ENCODE assay signal across 30 mouse cellular contexts in the genomic region with DNA sequence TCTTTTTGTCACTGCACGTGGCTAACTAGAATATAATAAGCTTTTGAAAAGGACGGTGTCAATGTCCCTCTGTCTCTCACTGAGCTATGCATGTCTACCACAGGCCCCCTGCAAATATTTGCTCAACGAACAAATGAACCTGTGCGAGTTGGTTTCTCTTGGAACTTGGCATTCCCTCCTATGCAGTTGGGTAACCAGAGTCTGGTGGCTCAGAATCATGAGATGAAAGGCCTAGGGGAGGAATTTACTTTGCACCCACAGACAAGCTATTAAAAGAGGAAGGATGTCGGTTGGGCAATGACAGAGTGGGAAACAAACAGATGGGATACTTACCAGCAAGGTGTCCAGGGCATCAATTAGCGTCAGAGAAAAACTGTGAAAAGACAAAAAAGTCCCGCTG. TPM values are rescaled to one million over a fixed set of nuclear protein-coding genes. Genes with fewer than 3 reads are reported as not detected.
DNase-seq lines count a peak whose midpoint lies in the region; ATAC-seq lines count a peak whose summit lies in the region.
"Had no signal": no experiment of that assay in that cellular context is flagged by ENCODE, and none has a peak within 500 bp of the region (broad histone marks: within the 10 kb centered on the region; RNA-seq: fewer than 3 reads in every experiment).

No protein-coding gene starts in this region.

- H3K36me3 ChIP-seq in liver, embryonic 15.5 days (replicated peaks), result 0 out of 2 replicates have a peak, but pooled peaks cover 8% of the 10 kb centered on the region

- H3K4me2 ChIP-seq in liver, embryonic 15.5 days, result no peak overlapping the region
- H3K4me2 ChIP-seq: embryonic facial prominence, embryonic 15.5 days; hindbrain, embryonic 13.5 days had no signal

- peak; percentile 19; the same call in 1 of the 2 replicates for ATAC-seq in liver, embryonic 15.5 days (ENCODE audit: insufficient read depth)
- peak; percentile 69 for ATAC-seq in granulocyte monocyte progenitor cell, adult 5-6 weeks (replicated peaks; ENCODE audit: poor library complexity, severe bottlenecking)
- ATAC-seq: forebrain, embryonic 16.5 days; hindbrain, postnatal 0 days had no signal

- H3K4me3 ChIP-seq in liver, embryonic 15.5 days (replicated peaks), result no peak overlapping the region
- H3K4me3 ChIP-seq: embryonic facial prominence, embryonic 15.5 days; erythroblast, embryonic 14.5 days; heart, embryonic 10.5 days; hindbrain, embryonic 13.5 days had no signal

- H3K9me3 ChIP-seq in liver, embryonic 15.5 days (replicated peaks), result no peaks in the 10 kb centered on the region
- H3K9me3 ChIP-seq: embryonic facial prominence, embryonic 15.5 days; heart, embryonic 10.5 days; hindbrain, embryonic 13.5 days had no signal

- peaks cover 27% of the 10 kb centered on the region for H3K4me1 ChIP-seq in liver, embryonic 15.5 days (replicated peaks)

- H3K9ac ChIP-seq in liver, embryonic 15.5 days, result no peak overlapping the region
- H3K9ac ChIP-seq: embryonic facial prominence, embryonic 15.5 days; hindbrain, embryonic 13.5 days had no signal

- no peak overlapping the region for H3K27ac ChIP-seq in liver, embryonic 15.5 days (replicated peaks)
- H3K27ac ChIP-seq: embryonic facial prominence, embryonic 15.5 days; heart, embryonic 10.5 days; hindbrain, embryonic 13.5 days; hindbrain, postnatal 0 days had no signal

- DNase-seq in liver (no peak), 416B (ENCODE audit: low read depth) (peak; percentile 44)
- peak; percentile 31 for DNase-seq in brain, adult 2 months (ENCODE audit: low read depth, low spot score)
- no peak for DNase-seq in adrenal gland, adult 8-10 months
- no peak for DNase-seq in right cerebral cortex, adult 2 months (ENCODE audit: low spot score in 2 of 2)
- DNase-seq in frontal cortex, adult 2 months (ENCODE audit: extremely low spot score in 1 of 2, low spot score in 1 of 2), result no peak
- DNase-seq: adrenal gland, adult 2 months; adrenal gland, postnatal 36 days; cerebellum, adult 11-12 months; cerebellum, adult 9-10 months; cerebellum, postnatal 36 days; embryo, embryonic 11 days; gastrocnemius, postnatal 14 days; heart, adult 11 months; heart, postnatal 10 days; heart, postnatal 4 days had no signal

- no peaks in the 10 kb centered on the region for H3K27me3 ChIP-seq in liver, embryonic 15.5 days
- H3K27me3 ChIP-seq: embryonic facial prominence, embryonic 15.5 days; hindbrain, embryonic 13.5 days had no signal

- WGBS in liver, embryonic 15.5 days (ENCODE audit: insufficient replicate concordance), result 54% methylated on average over 7 of the region's 7 CpGs

RNA-seq across cellular contexts. Expression of a gene that starts 3.0 kb away (rescaled TPM):
- polyA plus RNA-seq in liver, embryonic 15.5 days (2015; fragmentation: Nextera tagmentation; extraction: Ambion mirVana), result 27.6 and 31.9 TPM in 2 replicates
- 74.9 and 81.9 TPM in 2 replicates for total RNA-seq in granulocyte monocyte progenitor cell, adult 5-6 weeks (2014; fragmentation: Nextera tagmentation)
- 71.6 and 73.7 TPM in 2 replicates for total RNA-seq in granulocyte monocyte progenitor cell, adult 5-6 weeks (2017)
- 10 to 100 TPM; 41.1 to 65.1 (median 54.5) TPM for total RNA-seq in adrenal gland, adult 8-10 months (2022)
- polyA plus RNA-seq in frontal cortex, adult 2 months (2012; rRNA removed), result 38.4 and 39.6 TPM in 2 replicates

RNA-seq across cellular contexts. Expression of a gene that starts 9.4 kb away (rescaled TPM):
- not detected in 2 replicates for polyA plus RNA-seq in liver, embryonic 15.5 days (2015; fragmentation: Nextera tagmentation; extraction: Ambion mirVana)
- total RNA-seq in granulocyte monocyte progenitor cell, adult 5-6 weeks (2014; fragmentation: Nextera tagmentation), result not detected in 2 replicates
- total RNA-seq in granulocyte monocyte progenitor cell, adult 5-6 weeks (2017), result not detected in 2 replicates
- not detected for total RNA-seq in adrenal gland, adult 8-10 months (2022)
- polyA plus RNA-seq in frontal cortex, adult 2 months (2012; rRNA removed), result not detected in 2 replicates
- total RNA-seq: adrenal gland, adult 2 months; adrenal gland, postnatal 36 days; ES-E14; gastrocnemius, adult 18-20 months; gastrocnemius, postnatal 14 days; heart, postnatal 10 days; heart, postnatal 4 days; hindbrain, postnatal 0 days had no signal
- polyA plus RNA-seq: adrenal gland, adult 2 months; embryonic facial prominence, embryonic 11.5 days; embryonic facial prominence, embryonic 15.5 days; erythroblast, embryonic 14.5 days; forebrain, embryonic 11.5 days; forebrain, embryonic 16.5 days; heart, embryonic 10.5 days; heart, embryonic 14.5 days; hindbrain, embryonic 13.5 days; hindbrain, postnatal 0 days; intestine, embryonic 14.5 days had no signal

RNA-seq across cellular contexts. Expression of a gene that starts 24.6 kb away (rescaled TPM):
- polyA plus RNA-seq in liver, embryonic 15.5 days (2015; fragmentation: Nextera tagmentation; extraction: Ambion mirVana), result 1.2 and 1.5 TPM in 2 replicates
- total RNA-seq in granulocyte monocyte progenitor cell, adult 5-6 weeks (2014; fragmentation: Nextera tagmentation), result 0.88 and 3.3 TPM in 2 replicates
- 1.1 and 1.6 TPM in 2 replicates for total RNA-seq in granulocyte monocyte progenitor cell, adult 5-6 weeks (2017)
- total RNA-seq in adrenal gland, adult 8-10 months (2022), result 10 to 100 TPM; 26.6 to 47.2 (median 39.0) TPM
- 1.5 and 2.6 TPM in 2 replicates for polyA plus RNA-seq in frontal cortex, adult 2 months (2012; rRNA removed)

RNA-seq across cellular contexts. Expression of a gene that starts 34.1 kb away (rescaled TPM):
- polyA plus RNA-seq in liver, embryonic 15.5 days (2015; fragmentation: Nextera tagmentation; extraction: Ambion mirVana), result 51.4 and 56.9 TPM in 2 replicates
- 106 and 107 TPM in 2 replicates for total RNA-seq in granulocyte monocyte progenitor cell, adult 5-6 weeks (2014; fragmentation: Nextera tagmentation)
- total RNA-seq in granulocyte monocyte progenitor cell, adult 5-6 weeks (2017), result 76.1 and 89.2 TPM in 2 replicates
- 100 to 1,000 TPM; 137 to 164 (median 150) TPM for total RNA-seq in adrenal gland, adult 8-10 months (2022)
- polyA plus RNA-seq in frontal cortex, adult 2 months (2012; rRNA removed), result 152 and 159 TPM in 2 replicates

RNA-seq across cellular contexts. Expression of a gene that starts 48.8 kb away (rescaled TPM):
- 0.03 TPM in 1 of 2 replicates, not detected in the other for polyA plus RNA-seq in liver, embryonic 15.5 days (2015; fragmentation: Nextera tagmentation; extraction: Ambion mirVana)
- not detected in 2 replicates for total RNA-seq in granulocyte monocyte progenitor cell, adult 5-6 weeks (2014; fragmentation: Nextera tagmentation)
- not detected in 2 replicates for total RNA-seq in granulocyte monocyte progenitor cell, adult 5-6 weeks (2017)
- 1 to 10 TPM; 1.2 to 4.5 (median 2.6) TPM for total RNA-seq in adrenal gland, adult 8-10 months (2022)
- 36.1 and 39.7 TPM in 2 replicates for polyA plus RNA-seq in frontal cortex, adult 2 months (2012; rRNA removed)
- total RNA-seq: gastrocnemius, adult 18-20 months had no signal
- polyA plus RNA-seq: heart, embryonic 10.5 days; heart, embryonic 14.5 days had no signal

Comparison
In these comparisons a context has a peak if more than half of its experiments do, and no peak if none do; other contexts are left out.
1. DNase-seq: peak in 416B (single experiment) and brain, adult 2 months (single experiment); none in liver (single experiment), adrenal gland, adult 8-10 months (single experiment), right cerebral cortex, adult 2 months (0 of 2) and frontal cortex, adult 2 months (0 of 2).
2. RNA of a gene that starts 24.6 kb away (total RNA-seq): 26.6 to 47.2 TPM in adrenal gland, adult 8-10 months; 0.88 to 3.3 TPM in granulocyte monocyte progenitor cell, adult 5-6 weeks; every median in the first group is over 4 times any median in the second.